Mouse (Mus musculus) liver, embryonic 11.5 days (tissue): Measurements from ENCODE around the gene Epb41l2. TPM values are rescaled to one million over a fixed set of nuclear protein-coding genes. Genes with fewer than 3 reads are reported as not detected.

Source experiments
- ATAC-seq: fragments of 200-750 bp; cut with Nextera tagmentation; replicated peaks from 2 replicates; pipeline ENCODE4 v1.8.0; 2017; ENCODE audit warnings: moderate number of reproducible peaks, mild to moderate bottlenecking, moderate TSS enrichment, moderate library complexity; ENCODE audit not compliant: low FRiP score
- DNase-seq: peaks from one replicate; pipeline ENCODE4 v3.0.0-alpha.2; 2017; ENCODE audit warnings: low spot score
- H3K27ac ChIP-seq: fragments of 300-500 bp; sonication (generic); 2 replicates; pipeline ENCODE4 v1.5.1; 2014; ENCODE audit warnings: mild to moderate bottlenecking, low read depth, low read length, control low read depth
- H3K27me3 ChIP-seq: fragments of 300-500 bp; sonication (generic); replicated peaks from 2 replicates; pipeline ENCODE4 v1.6.1; 2014; ENCODE audit warnings: low read length, mixed read lengths; ENCODE audit not compliant: control insufficient read depth, insufficient read depth
- H3K36me3 ChIP-seq: fragments of 300-500 bp; sonication (generic); 2 replicates; pipeline ENCODE4 v1.6.1; 2014; ENCODE audit warnings: mild to moderate bottlenecking, low read length, moderate library complexity, mixed read lengths; ENCODE audit not compliant: control insufficient read depth, insufficient read depth
- H3K4me1 ChIP-seq: fragments of 300-500 bp; sonication (generic); replicated peaks from 2 replicates; pipeline ENCODE4 v1.6.1; 2014; ENCODE audit warnings: low read length, mixed read lengths; ENCODE audit not compliant: control insufficient read depth, insufficient read depth
- H3K4me2 ChIP-seq: fragments of 300-500 bp; sonication (generic); 2 replicates; pipeline ENCODE4 v1.6.1; 2014; ENCODE audit warnings: mild to moderate bottlenecking, control low read depth, moderate library complexity
- H3K4me3 ChIP-seq: fragments of 300-500 bp; sonication (generic); 2 replicates; pipeline ENCODE4 v1.5.1; 2014; ENCODE audit warnings: low read depth, low read length, control low read depth
- H3K9ac ChIP-seq: fragments of 300-500 bp; sonication (generic); 2 replicates; pipeline ENCODE4 v1.6.1; 2014; ENCODE audit warnings: low read depth, low read length, control low read depth
- H3K9me3 ChIP-seq: fragments of 300-500 bp; sonication (generic); 2 replicates; pipeline ENCODE4 v1.6.1; 2016; ENCODE audit warnings: low read length, inconsistent platforms, mixed read lengths; ENCODE audit not compliant: control insufficient read depth
- WGBS: fragments of 180-500 bp; shearing (Covaris S2); extraction: QIAGEN DNeasy Blood & Tissue Kit; methylation state at CpG from one replicate; pipeline ENCODE4 v1.1.7; 2014; 5-methylcytosine and 5-hydroxymethylcytosine counted together
- polyA plus RNA-seq: library from polyadenylated mRNA; unstranded; fragments of >200 nt; fragmentation: Nextera tagmentation; extraction: Ambion mirVana; gene quantifications from 2 replicates; pipeline ENCODE4 v1.2.1, GENCODE M21; 2014

Gene Epb41l2
- polyA plus RNA-seq, 1 experiment from 2014 or later: 31.1 TPM

GRCm38 (mm10) chr10:25453150-25453549 is 93.6 kb downstream of the Epb41l2 start:
- no peak for DNase-seq
- Histone ChIP-seq H3K36me3 (no peaks in the 10 kb centered on the region), H3K27me3 (no peaks in the 10 kb centered on the region), H3K4me1 (peaks cover 3% of the 10 kb centered on the region), H3K9me3 (no peaks in the 10 kb centered on the region), H3K27ac (no peak overlapping the region), H3K4me3 (no peak overlapping the region), H3K9ac (no peak overlapping the region), H3K4me2 (no peak overlapping the region)
- 90% methylated on average over 9 of the region's 9 CpGs for WGBS
- ATAC-seq: no peak

DNA sequence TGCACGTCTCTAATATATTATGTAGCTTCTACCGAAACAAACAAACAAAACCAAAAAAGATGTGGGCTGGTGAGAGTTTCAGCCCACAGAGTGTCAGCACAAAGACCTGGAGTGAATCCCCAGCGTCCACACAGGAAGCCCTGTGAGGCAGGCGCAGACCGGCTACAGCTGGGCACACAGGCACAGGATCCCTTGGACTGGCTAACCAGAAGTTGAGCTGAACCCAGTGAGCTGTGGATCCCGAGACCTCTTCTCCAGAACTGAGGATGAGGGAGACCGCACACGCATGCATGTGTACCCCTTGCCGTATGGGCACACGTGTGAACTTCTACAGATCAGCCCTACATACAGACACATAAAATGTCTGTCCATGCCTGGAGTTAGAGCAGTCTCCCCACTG is 94.2 kb downstream of the Epb41l2 start:
- Histone ChIP-seq H3K4me1 (peaks cover 3% of the 10 kb centered on the region), H3K27me3 (no peaks in the 10 kb centered on the region), H3K9me3 (no peaks in the 10 kb centered on the region), H3K4me2 (no peak overlapping the region), H3K4me3 (no peak overlapping the region), H3K36me3 (no peaks in the 10 kb centered on the region), H3K27ac (no peak overlapping the region), H3K9ac (no peak overlapping the region)
- ATAC-seq: no peak
- 91% methylated on average over 10 of the region's 10 CpGs for WGBS
- no peak for DNase-seq

- no peak overlapping the region for H3K27ac ChIP-seq
- no peaks in the 10 kb centered on the region for H3K4me1 ChIP-seq
- H3K9ac ChIP-seq: no peak overlapping the region
- H3K4me3 ChIP-seq: no peak overlapping the region
- 75% methylated on average over 6 of the region's 6 CpGs for WGBS
- ATAC-seq (no peak), DNase-seq (no peak)
- H3K9me3 ChIP-seq: no peaks in the 10 kb centered on the region
- H3K36me3 ChIP-seq: no peaks in the 10 kb centered on the region
- no peaks in the 10 kb centered on the region for H3K27me3 ChIP-seq
- H3K4me2 ChIP-seq: no peak overlapping the region
These were observed 97.5 kb downstream of the Epb41l2 start for GRCm38 (mm10) chr10:25457118-25457517.

DNA sequence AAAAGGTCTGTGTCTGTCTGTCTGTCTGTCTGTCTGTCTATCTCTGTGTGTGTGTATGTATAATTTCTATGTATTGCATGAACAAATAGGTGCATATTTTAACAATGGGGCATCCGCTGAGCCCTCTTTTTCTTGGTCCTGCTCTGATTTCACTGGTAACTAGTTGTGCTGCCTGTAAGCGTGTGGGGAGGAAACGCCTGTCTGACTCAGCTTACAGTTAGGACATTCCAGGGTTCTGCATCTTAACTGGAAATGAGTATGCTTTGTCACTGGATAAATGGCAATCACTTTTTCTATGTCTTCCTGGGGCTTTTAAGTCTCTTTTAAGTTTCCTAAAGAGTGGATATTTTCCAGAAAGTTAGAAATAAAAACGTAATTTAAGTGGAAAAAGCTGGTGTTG is 98.4 kb downstream of the Epb41l2 start:
- H3K4me1 ChIP-seq: no peaks in the 10 kb centered on the region
- WGBS: 87% methylated on average over 4 of the region's 4 CpGs
- no peak overlapping the region for H3K4me3 ChIP-seq
- DNase-seq (no peak), ATAC-seq (no peak)
- no peak overlapping the region for H3K27ac ChIP-seq
- H3K36me3 ChIP-seq: no peaks in the 10 kb centered on the region
- no peak overlapping the region for H3K9ac ChIP-seq
- H3K27me3 ChIP-seq: no peaks in the 10 kb centered on the region
- H3K4me2 ChIP-seq: peak overlapping the region; percentile 29
- H3K9me3 ChIP-seq: no peaks in the 10 kb centered on the region

DNA sequence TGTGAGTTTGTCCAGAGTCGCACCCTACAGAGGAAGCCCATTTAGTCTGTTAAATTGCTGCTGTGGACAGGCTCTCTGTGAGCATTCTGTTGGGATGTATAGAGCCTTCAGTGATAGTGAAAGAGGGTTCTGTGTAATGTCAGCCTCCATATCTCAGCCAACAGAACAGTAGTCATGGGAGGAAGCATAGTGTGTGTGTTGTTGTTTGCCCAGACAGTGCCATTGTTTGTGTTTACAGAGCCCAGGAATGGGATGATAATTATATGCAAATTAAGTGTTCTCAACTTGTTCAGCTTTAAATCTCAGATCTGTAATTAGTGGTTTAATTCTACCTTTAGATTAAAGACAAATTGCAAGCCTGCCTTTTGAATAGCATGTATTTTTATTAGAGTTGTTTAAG is 102.2 kb downstream of the Epb41l2 start:
- Histone ChIP-seq H3K9ac (no peak overlapping the region), H3K4me2 (no peak overlapping the region), H3K27ac (no peak overlapping the region), H3K4me3 (no peak overlapping the region), H3K9me3 (no peaks in the 10 kb centered on the region), H3K4me1 (no peaks in the 10 kb centered on the region), H3K36me3 (no peaks in the 10 kb centered on the region), H3K27me3 (no peaks in the 10 kb centered on the region)
- WGBS: 74% methylated on average over 1 of the region's 1 CpGs
- DNase-seq (no peak), ATAC-seq (no peak)

DNA sequence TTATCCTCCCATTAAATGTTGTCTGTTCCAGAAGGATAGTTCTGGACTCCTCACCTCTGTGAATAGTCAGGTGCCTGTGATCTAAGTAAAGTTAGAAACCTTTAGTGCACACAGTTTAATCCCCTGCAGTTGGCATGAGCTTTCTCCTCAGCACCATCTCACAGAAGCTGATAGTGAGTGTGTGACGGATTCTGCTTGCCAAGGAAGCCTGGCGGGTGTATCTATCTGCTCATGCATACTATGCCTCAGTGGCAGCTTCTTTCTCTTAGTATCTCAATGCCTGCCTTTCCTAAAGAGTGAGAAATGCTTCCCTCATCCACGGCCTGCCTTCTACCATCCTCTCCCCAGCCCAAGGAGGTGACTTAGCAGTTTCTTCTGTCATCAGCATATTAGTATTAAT is 103.1 kb downstream of the Epb41l2 start:
- ATAC-seq: no peak
- H3K9me3 ChIP-seq: no peaks in the 10 kb centered on the region
- no peak overlapping the region for H3K4me2 ChIP-seq
- WGBS: 76% methylated on average over 3 of the region's 3 CpGs
- H3K27ac ChIP-seq: no peak overlapping the region
- H3K4me1 ChIP-seq: no peaks in the 10 kb centered on the region
- no peak overlapping the region for H3K9ac ChIP-seq
- no peak overlapping the region for H3K4me3 ChIP-seq
- DNase-seq: no peak
- no peaks in the 10 kb centered on the region for H3K27me3 ChIP-seq
- H3K36me3 ChIP-seq: no peaks in the 10 kb centered on the region

GRCm38 (mm10) chr10:25466493-25466892 is 106.9 kb downstream of the Epb41l2 start:
- peak; percentile 77 for ATAC-seq
- H3K27ac ChIP-seq: no peak overlapping the region
- H3K9me3 ChIP-seq: no peaks in the 10 kb centered on the region
- DNase-seq: no peak
- 40% methylated on average over 2 of the region's 2 CpGs for WGBS
- no peaks in the 10 kb centered on the region for H3K36me3 ChIP-seq
- H3K4me2 ChIP-seq: no peak overlapping the region
- H3K9ac ChIP-seq: no peak overlapping the region
- no peak overlapping the region for H3K4me3 ChIP-seq
- no peaks in the 10 kb centered on the region for H3K4me1 ChIP-seq
- no peaks in the 10 kb centered on the region for H3K27me3 ChIP-seq

DNA sequence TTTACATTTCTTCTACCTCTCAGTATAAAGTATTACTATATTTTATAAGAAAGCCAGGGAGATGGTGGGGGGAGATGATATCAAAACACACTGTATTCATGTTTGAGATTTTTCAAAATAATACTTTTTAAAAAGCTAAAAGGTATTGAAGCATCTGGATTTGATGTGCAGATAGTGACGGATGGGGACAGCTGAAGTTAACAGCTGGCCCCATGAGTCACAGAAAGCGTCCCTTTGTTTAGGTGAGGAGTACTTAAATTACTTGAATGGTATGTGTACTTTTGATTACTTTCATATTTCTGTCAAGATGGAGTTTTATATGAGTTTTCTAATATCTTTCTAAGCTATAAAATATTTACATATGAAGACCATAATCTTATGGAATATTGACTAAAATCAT is 112.3 kb downstream of the Epb41l2 start:
- H3K27ac ChIP-seq: no peak overlapping the region
- H3K4me2 ChIP-seq: no peak overlapping the region
- no peak overlapping the region for H3K9ac ChIP-seq
- no peak for DNase-seq
- no peaks in the 10 kb centered on the region for H3K4me1 ChIP-seq
- H3K27me3 ChIP-seq: no peaks in the 10 kb centered on the region
- H3K36me3 ChIP-seq: no peaks in the 10 kb centered on the region; the same call in 1 of the 2 replicates
- ATAC-seq: no peak
- no peak overlapping the region for H3K4me3 ChIP-seq
- H3K9me3 ChIP-seq: no peaks in the 10 kb centered on the region
- 90% methylated on average over 2 of the region's 2 CpGs for WGBS

GRCm38 (mm10) chr10:25479716-25480115 is 120.1 kb downstream of the Epb41l2 start:
- H3K4me3 ChIP-seq: no peak overlapping the region
- H3K4me1 ChIP-seq: no peaks in the 10 kb centered on the region
- H3K27me3 ChIP-seq: no peaks in the 10 kb centered on the region
- no peak overlapping the region for H3K9ac ChIP-seq
- H3K36me3 ChIP-seq: no peaks in the 10 kb centered on the region
- WGBS: 83% methylated on average over 3 of the region's 3 CpGs
- no peak for DNase-seq
- ATAC-seq: no peak
- H3K4me2 ChIP-seq: no peak overlapping the region
- no peak overlapping the region for H3K27ac ChIP-seq
- no peaks in the 10 kb centered on the region for H3K9me3 ChIP-seq
